In the genomic region with DNA sequence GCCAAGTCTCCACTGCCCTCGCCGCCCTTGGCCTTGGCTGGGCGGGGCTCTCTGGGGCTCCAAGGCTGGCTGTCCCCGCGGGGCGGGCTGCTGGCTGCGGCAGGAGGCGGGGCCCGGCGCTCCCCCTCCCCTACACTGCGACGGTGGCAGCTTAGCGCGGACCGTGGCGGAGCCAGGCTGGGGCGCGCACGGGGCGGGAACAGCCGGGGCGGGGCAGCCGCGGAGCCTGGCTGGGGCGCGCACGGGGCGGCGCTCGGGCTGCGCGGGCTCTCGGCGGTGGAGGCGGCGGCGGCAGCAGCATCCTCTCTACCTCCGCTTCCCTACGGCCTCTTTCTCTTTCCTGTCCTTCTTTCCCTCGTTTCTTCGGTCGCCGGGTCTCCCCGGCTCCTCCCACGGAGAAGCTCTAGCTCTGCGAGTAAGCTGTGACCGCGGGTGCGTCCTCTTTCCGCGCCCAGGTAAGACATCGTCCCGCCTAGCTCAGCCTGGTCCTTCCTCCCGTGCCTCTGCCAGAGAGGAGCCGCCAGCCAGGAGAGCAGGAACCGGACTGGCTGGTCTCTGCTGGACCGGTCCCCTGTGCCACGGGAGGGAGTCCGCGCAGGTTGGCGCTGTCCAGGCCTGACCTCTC, we compare ENCODE assay signal across 8 mouse cellular contexts. TPM values are rescaled to one million over a fixed set of nuclear protein-coding genes. Genes with fewer than 3 reads are reported as not detected.
DNase-seq lines count a peak whose midpoint lies in the region; ATAC-seq and TF ChIP-seq lines count a peak whose summit lies in the region.

Map2 (plus strand) TSS at position 233 of the 625 bp plus-strand sequence.

- WGBS in forebrain, embryonic 14.5 days, result under 1% methylated on average over 54 of the region's 61 CpGs
- under 1% methylated on average over 60 of the region's 61 CpGs for WGBS in heart, postnatal 0 days
- WGBS in liver, embryonic 13.5 days (ENCODE audit: insufficient replicate concordance), result under 1% methylated on average over 53 of the region's 61 CpGs
- WGBS in neural tube, embryonic 11.5 days, result 0% methylated on average over 37 of the region's 61 CpGs

- ATAC-seq in forebrain, embryonic 14.5 days, result peak; percentile 95
- peak; percentile 98 for ATAC-seq in heart, postnatal 0 days (ENCODE audit: insufficient read depth, low read depth)
- ATAC-seq in liver, embryonic 13.5 days (ENCODE audit: low read depth), result peak; percentile 94
- peak; percentile 95 for ATAC-seq in neural tube, embryonic 11.5 days (ENCODE audit: insufficient read depth, low FRiP score, low TSS enrichment)

- DNase-seq in c-Kit-positive CD71-negative TER-119-negative erythroid progenitor cells, embryonic 14.5 days (ENCODE audit: low read depth), result peak; percentile 22
- peak; percentile 90 for DNase-seq in forebrain, embryonic 14.5 days (ENCODE audit: low spot score)
- peak; percentile 40 for DNase-seq in heart, postnatal 0 days (ENCODE audit: low spot score)
- DNase-seq in kidney, postnatal 25 days, result peak; percentile 84 to 94
- DNase-seq in liver, embryonic 13.5 days, result peak; percentile 9
- peak; percentile 91 for DNase-seq in neural tube, embryonic 11.5 days (ENCODE audit: low spot score)
- DNase-seq in testis, postnatal 10 days (ENCODE audit: low spot score), result peak; percentile 85

- peak within 1 kb of the TSS; percentile 33 for H3K9ac ChIP-seq in ES-Bruce4 (ENCODE audit: low read depth, poor library complexity, severe bottlenecking)
- H3K9ac ChIP-seq in forebrain, embryonic 14.5 days (ENCODE audit: low read length), result peak within 1 kb of the TSS; percentile 89
- H3K9ac ChIP-seq in heart, postnatal 0 days (replicated peaks; ENCODE audit: low read depth, low read length), result no peak within 1 kb of the TSS; the same call in 1 of the 2 replicates
- H3K9ac ChIP-seq in liver, embryonic 13.5 days, result 0 out of 2 replicates have a peak within 1 kb of the TSS, but pooled peaks have one; percentile 9
- H3K9ac ChIP-seq in neural tube, embryonic 11.5 days (ENCODE audit: low read length), result peak within 1 kb of the TSS; percentile 85

- peak within 1 kb of the TSS; percentile 70 for H3K4me3 ChIP-seq in ES-Bruce4 (ENCODE audit: low read depth, low read length)
- H3K4me3 ChIP-seq in forebrain, embryonic 14.5 days (ENCODE audit: low read depth, low read length), result peak within 1 kb of the TSS; percentile 61
- H3K4me3 ChIP-seq in heart, postnatal 0 days (ENCODE audit: low read depth, low read length), result peak within 1 kb of the TSS; percentile 53
- peak within 1 kb of the TSS; percentile 55 for H3K4me3 ChIP-seq in liver, embryonic 13.5 days (replicated peaks)
- H3K4me3 ChIP-seq in neural tube, embryonic 11.5 days (ENCODE audit: low read depth, low read length), result peak within 1 kb of the TSS; percentile 73

- H3K4me2 ChIP-seq in forebrain, embryonic 14.5 days (ENCODE audit: low read length), result peak within 1 kb of the TSS; percentile 58
- H3K4me2 ChIP-seq in heart, postnatal 0 days (ENCODE audit: low read depth, low read length), result peak within 1 kb of the TSS; percentile 77
- H3K4me2 ChIP-seq in liver, embryonic 13.5 days, result peak within 1 kb of the TSS; percentile 68
- peak within 1 kb of the TSS; percentile 79 for H3K4me2 ChIP-seq in neural tube, embryonic 11.5 days (ENCODE audit: low read depth)

- no peak for TF ChIP-seq CTCF in ES-Bruce4 (IDR thresholded peaks at IDR 0.05; ENCODE audit: low read depth, low read length)
- no peak for TF ChIP-seq CTCF in heart, postnatal 0 days (IDR thresholded peaks at IDR 0.05; ENCODE audit: low read depth)

- TF ChIP-seq EP300 in ES-Bruce4 (IDR thresholded peaks at IDR 0.05; ENCODE audit: insufficient read depth, low read depth, low read length), result no peak
- no peak for TF ChIP-seq EP300 in heart, postnatal 0 days (IDR thresholded peaks at IDR 0.05; ENCODE audit: low read depth)

- no peaks in the 10 kb centered on the region for H3K9me3 ChIP-seq in ES-Bruce4 (replicated peaks; ENCODE audit: control insufficient read depth, insufficient read depth, low read length, poor library complexity, severe bottlenecking)
- H3K9me3 ChIP-seq in forebrain, embryonic 14.5 days (replicated peaks; ENCODE audit: control insufficient read depth, low read length), result no peaks in the 10 kb centered on the region
- no peaks in the 10 kb centered on the region for H3K9me3 ChIP-seq in heart, postnatal 0 days (replicated peaks; ENCODE audit: control insufficient read depth, low read length)
- H3K9me3 ChIP-seq in liver, embryonic 13.5 days (replicated peaks), result no peaks in the 10 kb centered on the region
- H3K9me3 ChIP-seq in neural tube, embryonic 11.5 days (ENCODE audit: control insufficient read depth, low read length), result no peaks in the 10 kb centered on the region

- H3K4me1 ChIP-seq in ES-Bruce4 (ENCODE audit: control insufficient read depth, insufficient read depth, low read length), result peaks cover 2% of the 10 kb centered on the region
- H3K4me1 ChIP-seq in forebrain, embryonic 14.5 days (ENCODE audit: control insufficient read depth, insufficient read depth, low read length), result peaks cover 7% of the 10 kb centered on the region; the same call in 1 of the 2 replicates
- no peaks in the 10 kb centered on the region for H3K4me1 ChIP-seq in heart, postnatal 0 days (ENCODE audit: control insufficient read depth, insufficient read depth)
- 0 out of 2 replicates have a peak, but pooled peaks cover 4% of the 10 kb centered on the region for H3K4me1 ChIP-seq in liver, embryonic 13.5 days (replicated peaks)
- H3K4me1 ChIP-seq in neural tube, embryonic 11.5 days (ENCODE audit: control insufficient read depth, insufficient read depth, low read length), result 0 out of 2 replicates have a peak, but pooled peaks cover 2% of the 10 kb centered on the region

- TF ChIP-seq POLR2A in ES-Bruce4 (IDR thresholded peaks at IDR 0.05; ENCODE audit: insufficient read depth, low read length), result no peak

- no peak within 1 kb of the TSS for H3K27ac ChIP-seq in ES-Bruce4 (ENCODE audit: insufficient read depth, low read length)
- H3K27ac ChIP-seq in forebrain, embryonic 14.5 days (ENCODE audit: low read depth, low read length), result peak within 1 kb of the TSS; percentile 86
- H3K27ac ChIP-seq in heart, postnatal 0 days (ENCODE audit: low read depth), result no peak within 1 kb of the TSS
- H3K27ac ChIP-seq in liver, embryonic 13.5 days, result no peak within 1 kb of the TSS
- H3K27ac ChIP-seq in neural tube, embryonic 11.5 days (ENCODE audit: low read depth, low read length), result peak within 1 kb of the TSS; percentile 87

- H3K36me3 ChIP-seq in ES-Bruce4 (ENCODE audit: control insufficient read depth, insufficient read depth, low read length, poor library complexity, severe bottlenecking), result no peaks in the 10 kb centered on the region
- 0 out of 2 replicates have a peak, but pooled peaks cover 5% of the 10 kb centered on the region for H3K36me3 ChIP-seq in forebrain, embryonic 14.5 days (ENCODE audit: control insufficient read depth, insufficient read depth, low read length)
- no peaks in the 10 kb centered on the region for H3K36me3 ChIP-seq in heart, postnatal 0 days (replicated peaks; ENCODE audit: control insufficient read depth, insufficient read depth, low read length)
- H3K36me3 ChIP-seq in liver, embryonic 13.5 days, result no peaks in the 10 kb centered on the region
- H3K36me3 ChIP-seq in neural tube, embryonic 11.5 days (ENCODE audit: control insufficient read depth, insufficient read depth, low read length), result no peaks in the 10 kb centered on the region

- no peaks in the 10 kb centered on the region for H3K27me3 ChIP-seq in ES-Bruce4 (ENCODE audit: control insufficient read depth, insufficient read depth, low read length, poor library complexity, severe bottlenecking)
- no peaks in the 10 kb centered on the region for H3K27me3 ChIP-seq in forebrain, embryonic 14.5 days (replicated peaks; ENCODE audit: control insufficient read depth, insufficient read depth, low read length)
- H3K27me3 ChIP-seq in heart, postnatal 0 days (ENCODE audit: control insufficient read depth, insufficient read depth, low read length), result peaks cover 6% of the 10 kb centered on the region; the same call in 1 of the 2 replicates
- H3K27me3 ChIP-seq in liver, embryonic 13.5 days, result peaks cover 13% of the 10 kb centered on the region; the same call in 1 of the 2 replicates
- H3K27me3 ChIP-seq in neural tube, embryonic 11.5 days (ENCODE audit: control insufficient read depth, insufficient read depth, low read length), result no peaks in the 10 kb centered on the region

RNA-seq across cellular contexts. Expression of gene Map2, which starts in this region (rescaled TPM):
- 13.7 and 18.3 TPM in 2 replicates for polyA plus RNA-seq in ES-Bruce4 (2011; ENCODE audit: insufficient read depth, insufficient read length, low read depth, missing spikeins)
- polyA plus RNA-seq in forebrain, embryonic 14.5 days (2014; fragmentation: Nextera tagmentation; extraction: Ambion mirVana), result 298 and 382 TPM in 2 replicates
- total RNA-seq in heart, postnatal 0 days (2014; rRNA removed; ENCODE audit: low replicate concordance), result 7.3 and 19.9 TPM in 2 replicates
- 0.97 and 1.2 TPM in 2 replicates for polyA plus RNA-seq in heart, postnatal 0 days (2015; fragmentation: Nextera tagmentation; extraction: Ambion mirVana)
- 0.91 and 1.3 TPM in 2 replicates for polyA plus RNA-seq in liver, embryonic 13.5 days (2015; fragmentation: Nextera tagmentation; extraction: Ambion mirVana)
- polyA plus RNA-seq in neural tube, embryonic 11.5 days (2014; fragmentation: Nextera tagmentation; extraction: Ambion mirVana), result 187 and 194 TPM in 2 replicates

Comparison
In these comparisons a context has a peak if more than half of its experiments do, and no peak if none do; other contexts are left out.
1. H3K27ac ChIP-seq: peak in forebrain, embryonic 14.5 days (single experiment) and neural tube, embryonic 11.5 days (single experiment); none in ES-Bruce4 (single experiment), heart, postnatal 0 days (single experiment) and liver, embryonic 13.5 days (single experiment).
2. DNase-seq: peak in every context shown above with its lines; median percentile 91 in neural tube, embryonic 11.5 days; 90 in forebrain, embryonic 14.5 days; 89 in kidney, postnatal 25 days; 85 in testis, postnatal 10 days; 40 in heart, postnatal 0 days; 22 in c-Kit-positive CD71-negative TER-119-negative erythroid progenitor cells, embryonic 14.5 days; 9 in liver, embryonic 13.5 days.
3. Peak in every context shown above with its lines, with median percentiles within 50 percentile points of each other: H3K4me3 ChIP-seq, ATAC-seq and H3K4me2 ChIP-seq.